Mouse (Mus musculus) midbrain, embryonic 15.5 days (tissue): ENCODE results near the gene Kdm1a. TPM values are rescaled to one million over a fixed set of nuclear protein-coding genes. Genes with fewer than 3 reads are reported as not detected.

Source experiments
- ATAC-seq: fragments of 200-750 bp; cut with Nextera tagmentation; replicated peaks from 2 replicates; pipeline ENCODE4 v1.8.0; 2017; ENCODE audit warnings: moderate TSS enrichment
- H3K27ac ChIP-seq: fragments of 300-500 bp; sonication (generic); 2 replicates; pipeline ENCODE4 v1.5.1; 2015; ENCODE audit warnings: mild to moderate bottlenecking, inconsistent platforms
- H3K27me3 ChIP-seq: fragments of 300-500 bp; sonication (generic); replicated peaks from 2 replicates; pipeline ENCODE4 v1.6.1; 2015; ENCODE audit warnings: inconsistent platforms
- H3K36me3 ChIP-seq: fragments of 300-500 bp; sonication (generic); replicated peaks from 2 replicates; pipeline ENCODE4 v1.6.1; 2015; ENCODE audit warnings: inconsistent platforms
- H3K4me1 ChIP-seq: fragments of 300-500 bp; sonication (generic); 2 replicates; pipeline ENCODE4 v1.6.1; 2015; ENCODE audit warnings: inconsistent platforms
- H3K4me2 ChIP-seq: fragments of 300-500 bp; sonication (generic); 2 replicates; pipeline ENCODE4 v1.6.1; 2015; ENCODE audit warnings: inconsistent platforms, mild to moderate bottlenecking, moderate library complexity
- H3K4me3 ChIP-seq: fragments of 300-500 bp; sonication (generic); 2 replicates; pipeline ENCODE4 v1.5.1; 2015; ENCODE audit warnings: mild to moderate bottlenecking, inconsistent platforms
- H3K9ac ChIP-seq: fragments of 300-500 bp; sonication (generic); 2 replicates; pipeline ENCODE4 v1.6.1; 2015; ENCODE audit warnings: mild to moderate bottlenecking, inconsistent platforms
- H3K9me3 ChIP-seq: fragments of 300-500 bp; sonication (generic); 2 replicates; pipeline ENCODE4 v1.6.1; 2016; ENCODE audit warnings: inconsistent platforms
- WGBS: fragments of 180-500 bp; shearing (Covaris S2); methylation state at CpG from one replicate; pipeline ENCODE4 v1.1.7; 2015; ENCODE audit warnings: mixed read lengths; 5-methylcytosine and 5-hydroxymethylcytosine counted together
- polyA plus RNA-seq: library from polyadenylated mRNA; unstranded; fragments of >200 nt; fragmentation: Nextera tagmentation; extraction: Ambion mirVana; gene quantifications from 2 replicates; pipeline ENCODE4 v1.2.1, GENCODE M21; 2015

The Kdm1a gene
- polyA plus RNA-seq, 1 experiment from 2014 or later, result 70.7 TPM

DNA sequence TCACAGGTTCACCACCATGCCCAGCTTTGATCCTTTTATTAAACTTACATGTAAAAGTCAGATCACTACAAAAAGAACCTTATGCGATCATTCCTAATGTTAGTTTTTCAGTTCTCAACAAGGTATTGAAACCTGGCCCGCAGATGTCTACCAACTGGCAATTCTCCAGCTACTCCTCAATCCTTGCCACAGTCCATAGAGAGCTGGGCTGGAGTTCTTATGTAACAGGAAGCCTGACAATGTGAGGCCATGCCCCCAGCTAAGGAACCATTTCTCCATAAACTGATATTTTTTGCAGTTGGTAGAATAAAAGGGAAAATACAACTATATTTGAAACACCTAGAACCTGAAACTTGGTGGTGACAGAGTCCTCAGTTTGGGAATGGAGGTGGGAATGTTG, 42.8 kb downstream of the Kdm1a start:
- 90% methylated on average over 2 of the region's 2 CpGs for WGBS
- no peak for ATAC-seq
- no peaks in the 10 kb centered on the region for H3K9me3 ChIP-seq
- no peak overlapping the region for H3K9ac ChIP-seq
- 0 out of 2 replicates have a peak, but pooled peaks cover 2% of the 10 kb centered on the region for H3K4me1 ChIP-seq
- no peaks in the 10 kb centered on the region for H3K27me3 ChIP-seq
- H3K4me3 ChIP-seq, result no peak overlapping the region
- H3K27ac ChIP-seq, result no peak overlapping the region
- H3K4me2 ChIP-seq, result no peak overlapping the region
- peaks cover 53% of the 10 kb centered on the region for H3K36me3 ChIP-seq

GRCm38 (mm10) chr4:136557638-136558037, 44.9 kb downstream of the Kdm1a start:
- no peak overlapping the region for H3K9ac ChIP-seq
- no peak overlapping the region for H3K27ac ChIP-seq
- H3K27me3 ChIP-seq, result no peaks in the 10 kb centered on the region
- H3K36me3 ChIP-seq, result peaks cover 67% of the 10 kb centered on the region
- H3K4me3 ChIP-seq, result no peak overlapping the region
- H3K9me3 ChIP-seq, result no peaks in the 10 kb centered on the region
- H3K4me2 ChIP-seq, result no peak overlapping the region
- WGBS, result 90% methylated on average over 2 of the region's 2 CpGs
- 0 out of 2 replicates have a peak, but pooled peaks cover under 1% of the 10 kb centered on the region for H3K4me1 ChIP-seq
- ATAC-seq, result no peak

GRCm38 (mm10) chr4:136553108-136553507, 49.4 kb downstream of the Kdm1a start:
- no peak overlapping the region for H3K4me2 ChIP-seq
- H3K27ac ChIP-seq, result no peak overlapping the region
- no peak overlapping the region for H3K4me3 ChIP-seq
- peaks cover 56% of the 10 kb centered on the region for H3K36me3 ChIP-seq
- no peak overlapping the region for H3K9ac ChIP-seq
- H3K4me1 ChIP-seq, result peaks cover 9% of the 10 kb centered on the region
- no peaks in the 10 kb centered on the region for H3K9me3 ChIP-seq
- H3K27me3 ChIP-seq, result no peaks in the 10 kb centered on the region
- ATAC-seq, result no peak
- WGBS, result 62% methylated on average over 1 of the region's 1 CpGs

DNA sequence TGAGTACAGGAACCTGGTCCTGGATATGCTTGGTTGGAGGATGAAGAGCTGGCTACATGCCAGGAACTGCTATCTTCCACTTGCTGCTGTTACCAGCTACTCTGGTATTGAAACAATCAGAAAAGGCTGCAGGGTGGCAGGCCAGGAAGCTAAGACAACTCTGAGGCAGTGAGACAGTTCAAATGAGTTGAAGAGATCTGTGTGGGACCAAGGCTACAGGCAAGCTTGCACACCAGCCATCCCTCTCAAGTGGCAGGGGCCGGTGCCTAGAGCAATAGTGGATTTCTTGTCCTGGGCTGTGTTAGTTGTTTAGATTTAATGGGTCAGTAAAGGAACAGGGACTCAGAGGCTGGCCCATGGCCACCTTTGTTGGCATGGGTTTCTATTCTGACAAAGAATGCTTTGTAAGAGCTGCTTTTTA, 54.1 kb downstream of the Kdm1a start:
- ATAC-seq, result no peak
- peak overlapping the region; percentile 54; the same call in 1 of the 2 replicates for H3K27ac ChIP-seq
- H3K4me1 ChIP-seq, result peaks cover 12% of the 10 kb centered on the region
- no peaks in the 10 kb centered on the region for H3K27me3 ChIP-seq
- no peak overlapping the region for H3K4me2 ChIP-seq
- no peak overlapping the region for H3K9ac ChIP-seq
- no peaks in the 10 kb centered on the region for H3K9me3 ChIP-seq
- H3K4me3 ChIP-seq, result no peak overlapping the region
- peaks cover 45% of the 10 kb centered on the region for H3K36me3 ChIP-seq
- 52% methylated on average over 1 of the region's 1 CpGs for WGBS

DNA sequence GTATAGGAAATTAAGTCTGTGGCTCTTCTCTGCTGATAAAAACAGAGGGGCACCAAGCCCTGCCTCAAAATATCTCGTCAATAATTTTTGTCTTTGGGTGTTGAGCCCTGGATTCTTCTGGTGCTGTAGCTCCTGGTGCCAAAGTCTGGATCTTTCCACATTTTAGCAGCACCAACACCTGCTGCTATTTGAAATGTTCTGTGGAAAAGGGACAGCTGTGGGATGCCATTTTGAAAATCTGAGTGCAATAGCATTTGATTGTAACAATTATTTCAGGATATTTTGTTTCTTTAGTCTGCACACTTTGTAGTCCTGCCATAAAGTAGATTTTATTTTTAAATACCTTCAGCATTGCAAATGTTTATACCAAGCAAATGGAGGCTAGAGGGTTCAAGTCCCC, 54.8 kb downstream of the Kdm1a start:
- Histone ChIP-seq H3K36me3 (peaks cover 39% of the 10 kb centered on the region), H3K27ac (peak overlapping the region; percentile 54; the same call in 1 of the 2 replicates)

DNA sequence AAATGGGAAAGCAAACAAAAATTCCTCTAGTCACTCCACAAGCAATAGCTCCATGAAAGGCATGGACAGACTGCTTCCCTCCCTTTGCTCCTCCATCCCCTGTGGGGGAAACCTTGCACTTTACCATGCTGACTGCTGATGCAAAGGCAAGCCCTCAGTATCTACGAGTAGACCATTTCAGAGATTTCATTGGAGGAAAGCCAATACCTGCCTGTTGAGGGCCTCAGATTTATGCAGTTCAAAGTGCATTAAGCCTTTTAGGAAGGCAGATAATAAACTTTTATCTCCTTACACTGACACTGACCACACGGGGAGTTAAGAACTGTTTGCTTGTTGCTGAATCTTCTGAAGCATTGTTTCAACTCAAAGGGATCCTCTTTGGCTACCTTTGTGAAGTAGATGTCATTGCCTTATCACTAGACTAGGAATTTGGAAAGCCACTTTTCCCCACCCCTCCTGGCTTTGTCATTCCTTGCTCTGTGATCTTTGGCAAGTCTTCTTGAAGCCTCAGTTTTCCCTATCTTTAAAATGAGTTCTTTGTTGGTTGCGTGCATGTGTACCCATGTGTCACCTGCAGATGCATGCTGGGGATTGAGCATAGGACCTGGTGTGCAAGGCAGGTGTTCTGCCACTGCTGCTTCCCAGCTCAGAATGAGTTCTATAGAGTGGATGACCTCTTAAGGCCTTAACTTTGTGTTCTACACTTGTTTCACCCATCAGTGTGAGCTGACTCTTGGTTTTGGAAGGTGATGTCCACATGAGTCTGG, 56.1 kb downstream of the Kdm1a start:
- no peak for ATAC-seq
- H3K27ac ChIP-seq, result 0 out of 2 replicates have a peak overlapping the region, but pooled peaks have one; percentile 7
- H3K4me1 ChIP-seq, result peaks cover 12% of the 10 kb centered on the region
- no peaks in the 10 kb centered on the region for H3K27me3 ChIP-seq
- no peaks in the 10 kb centered on the region for H3K9me3 ChIP-seq
- no peak overlapping the region for H3K9ac ChIP-seq
- peaks cover 37% of the 10 kb centered on the region for H3K36me3 ChIP-seq
- no peak overlapping the region for H3K4me2 ChIP-seq
- no peak overlapping the region for H3K4me3 ChIP-seq
- WGBS, result 77% methylated on average over 3 of the region's 3 CpGs

More for the DNA sequence above, 54.8 kb downstream of the Kdm1a start:
- H3K9me3 ChIP-seq, result no peaks in the 10 kb centered on the region
- peaks cover 12% of the 10 kb centered on the region for H3K4me1 ChIP-seq
- H3K27me3 ChIP-seq, result no peaks in the 10 kb centered on the region
- no peak overlapping the region for H3K9ac ChIP-seq
- no peak for ATAC-seq
- no peak overlapping the region for H3K4me3 ChIP-seq
- H3K4me2 ChIP-seq, result no peak overlapping the region
- 83% methylated on average over 1 of the region's 1 CpGs for WGBS

GRCm38 (mm10) chr4:136545151-136545550, 57.4 kb downstream of the Kdm1a start:
- Histone ChIP-seq H3K9me3 (no peaks in the 10 kb centered on the region), H3K9ac (no peak overlapping the region), H3K4me2 (no peak overlapping the region), H3K36me3 (peaks cover 30% of the 10 kb centered on the region), H3K27ac (no peak overlapping the region), H3K4me3 (no peak overlapping the region), H3K4me1 (peaks cover 12% of the 10 kb centered on the region), H3K27me3 (no peaks in the 10 kb centered on the region)
- ATAC-seq, result no peak
- 99% methylated on average over 3 of the region's 3 CpGs for WGBS

DNA sequence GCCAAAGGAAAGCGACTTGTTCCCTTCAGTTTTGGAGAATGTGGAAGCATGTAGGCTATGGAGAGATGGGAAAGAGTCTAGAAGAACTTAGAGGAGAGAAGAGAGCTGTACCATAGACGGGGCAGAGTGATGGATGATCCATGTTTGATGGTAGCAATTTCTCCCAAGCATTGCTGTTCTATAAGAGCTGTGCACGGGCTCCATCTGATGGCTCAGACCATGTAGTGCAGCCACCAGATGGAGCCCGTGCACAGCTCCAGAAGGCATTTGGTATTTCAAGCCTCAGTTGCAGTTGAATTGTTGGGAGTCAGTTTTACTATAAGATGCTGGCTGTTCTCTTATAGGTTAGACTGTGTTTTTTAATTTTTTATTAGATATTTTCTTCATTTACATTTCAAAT, 76.1 kb downstream of the Kdm1a start:
- ATAC-seq, result no peak

GRCm38 (mm10) chr4:136524309-136524708, 78.2 kb downstream of the Kdm1a start:
- no peaks in the 10 kb centered on the region for H3K9me3 ChIP-seq
- H3K27me3 ChIP-seq, result no peaks in the 10 kb centered on the region
- ATAC-seq, result no peak
- no peaks in the 10 kb centered on the region for H3K4me1 ChIP-seq
- H3K36me3 ChIP-seq, result no peaks in the 10 kb centered on the region; the same call in 1 of the 2 replicates
- H3K27ac ChIP-seq, result no peak overlapping the region
- WGBS, result 91% methylated on average over 2 of the region's 2 CpGs
- H3K9ac ChIP-seq, result no peak overlapping the region
- H3K4me2 ChIP-seq, result no peak overlapping the region
- H3K4me3 ChIP-seq, result no peak overlapping the region

More for the DNA sequence above, 76.1 kb downstream of the Kdm1a start:
- Histone ChIP-seq H3K4me3 (no peak overlapping the region), H3K4me2 (no peak overlapping the region), H3K4me1 (no peaks in the 10 kb centered on the region), H3K9me3 (no peaks in the 10 kb centered on the region), H3K27me3 (no peaks in the 10 kb centered on the region), H3K36me3 (no peaks in the 10 kb centered on the region; the same call in 1 of the 2 replicates), H3K9ac (no peak overlapping the region), H3K27ac (no peak overlapping the region)
- WGBS, result 21% methylated on average over 4 of the region's 4 CpGs

DNA sequence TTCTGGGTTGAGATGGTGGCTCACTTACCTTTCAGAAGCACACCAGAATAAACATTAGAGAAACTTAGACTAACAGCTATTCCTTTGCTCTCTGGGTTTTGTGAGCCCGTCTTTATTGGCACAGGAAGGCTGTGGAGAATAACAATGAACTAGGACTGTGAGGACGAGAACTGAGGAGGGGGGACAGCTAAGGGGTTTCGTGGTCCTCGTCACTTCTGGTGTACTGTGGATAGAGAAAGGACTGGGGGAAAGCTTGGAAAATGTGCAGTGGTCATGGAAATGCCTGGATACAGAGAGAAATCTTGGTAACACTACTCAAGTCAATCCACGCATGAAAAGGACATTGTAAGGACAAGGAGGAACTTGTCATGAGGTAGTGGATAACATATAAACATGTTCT, 80.6 kb downstream of the Kdm1a start:
- H3K36me3 ChIP-seq, result no peaks in the 10 kb centered on the region
- no peaks in the 10 kb centered on the region for H3K9me3 ChIP-seq
- WGBS, result 65% methylated on average over 5 of the region's 5 CpGs
- H3K9ac ChIP-seq, result no peak overlapping the region
- H3K27ac ChIP-seq, result no peak overlapping the region
- ATAC-seq, result no peak
- no peak overlapping the region for H3K4me2 ChIP-seq
- no peaks in the 10 kb centered on the region for H3K4me1 ChIP-seq
- no peaks in the 10 kb centered on the region for H3K27me3 ChIP-seq
- H3K4me3 ChIP-seq, result no peak overlapping the region

DNA sequence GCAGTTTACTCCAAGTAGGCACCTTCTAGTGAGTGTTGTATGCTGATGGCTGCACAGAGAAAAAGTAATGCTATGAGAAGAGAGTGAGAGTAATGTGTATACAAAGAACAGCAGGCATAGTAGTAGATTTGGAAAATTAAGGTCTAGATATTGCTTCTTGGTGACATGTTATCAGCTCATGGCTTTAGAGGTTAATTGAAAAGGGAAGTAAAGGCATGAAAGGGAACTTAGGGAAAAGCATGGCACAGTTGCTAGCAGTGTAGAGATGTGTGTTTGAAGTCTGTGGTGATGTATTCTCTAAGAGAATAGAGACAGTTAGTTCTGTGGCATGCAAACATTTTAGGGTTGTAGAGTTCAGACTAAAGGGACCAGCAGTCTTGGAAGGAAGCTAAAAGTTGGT, 82.7 kb downstream of the Kdm1a start:
- no peaks in the 10 kb centered on the region for H3K27me3 ChIP-seq
- H3K27ac ChIP-seq, result no peak overlapping the region
- ATAC-seq, result no peak
- no peak overlapping the region for H3K4me2 ChIP-seq
- no peaks in the 10 kb centered on the region for H3K36me3 ChIP-seq
- H3K4me3 ChIP-seq, result no peak overlapping the region
- no peaks in the 10 kb centered on the region for H3K4me1 ChIP-seq
- H3K9ac ChIP-seq, result no peak overlapping the region
- no peaks in the 10 kb centered on the region for H3K9me3 ChIP-seq

DNA sequence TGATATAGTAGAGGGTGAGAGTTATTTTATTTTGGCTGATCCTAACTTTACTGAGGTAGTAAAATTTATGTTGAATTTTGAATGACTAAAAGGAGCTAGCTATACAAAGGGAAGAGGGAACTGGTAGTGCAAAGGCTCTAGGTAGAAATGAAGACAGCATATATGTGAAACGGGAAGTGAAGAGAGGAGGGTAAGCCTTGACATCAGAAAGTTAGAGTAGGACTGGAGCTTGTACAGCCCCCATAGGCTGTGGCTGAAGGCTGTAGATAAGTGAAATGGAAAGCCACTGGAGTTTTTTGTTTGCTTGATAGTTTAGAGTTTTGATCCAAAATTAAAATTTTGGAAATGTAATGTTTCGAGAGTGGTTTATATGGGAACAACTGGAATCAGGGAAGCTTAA, 83.9 kb downstream of the Kdm1a start:
- Histone ChIP-seq H3K36me3 (no peaks in the 10 kb centered on the region), H3K27me3 (no peaks in the 10 kb centered on the region), H3K4me1 (no peaks in the 10 kb centered on the region), H3K4me3 (no peak overlapping the region), H3K9ac (no peak overlapping the region), H3K9me3 (no peaks in the 10 kb centered on the region), H3K4me2 (no peak overlapping the region), H3K27ac (no peak overlapping the region)
- ATAC-seq, result no peak
- WGBS, result 93% methylated on average over 2 of the region's 2 CpGs

DNA sequence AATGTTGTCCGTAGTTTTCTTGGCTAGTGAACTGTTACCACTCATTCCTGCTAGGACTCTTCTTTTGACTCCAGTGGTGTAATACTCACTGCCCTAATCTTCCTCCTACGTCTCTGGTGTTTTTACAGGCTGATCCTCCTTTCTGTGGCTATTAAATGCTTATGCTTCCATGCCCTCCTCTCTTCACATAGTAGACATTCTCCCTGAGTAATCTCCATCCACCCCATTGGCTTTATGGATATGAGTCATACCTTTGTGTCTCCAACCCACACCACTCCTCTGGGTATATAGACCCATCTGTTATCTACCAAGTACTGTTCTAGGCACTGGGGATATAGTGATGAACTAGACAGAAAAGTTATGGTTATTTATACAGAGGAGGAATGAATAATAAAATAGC, 84.4 kb downstream of the Kdm1a start:
- H3K9ac ChIP-seq, result no peak overlapping the region
- no peaks in the 10 kb centered on the region for H3K27me3 ChIP-seq
- WGBS, result 84% methylated on average over 2 of the region's 2 CpGs
- no peaks in the 10 kb centered on the region for H3K9me3 ChIP-seq
- no peak overlapping the region for H3K27ac ChIP-seq
- no peak overlapping the region for H3K4me2 ChIP-seq
- no peaks in the 10 kb centered on the region for H3K36me3 ChIP-seq
- no peak for ATAC-seq
- no peak overlapping the region for H3K4me3 ChIP-seq
- no peaks in the 10 kb centered on the region for H3K4me1 ChIP-seq
